Mouse (Mus musculus) limb, embryonic 15.5 days (tissue): ENCODE data around the gene Sema4f. TPM values are rescaled to one million over a fixed set of nuclear protein-coding genes. Genes with fewer than 3 reads are reported as not detected.

Experiments
- ATAC-seq: fragments of 200-750 bp; cut with Nextera tagmentation; 2 replicates; pipeline ENCODE4 v1.8.0; 2017; ENCODE audit warnings: low read depth, moderate TSS enrichment; ENCODE audit not compliant: insufficient number of reproducible peaks, low FRiP score, low TSS enrichment
- H3K27ac ChIP-seq: fragments of 300-500 bp; sonication (generic); 2 replicates; pipeline ENCODE4 v1.5.1; 2015; ENCODE audit warnings: moderate library complexity, mild to moderate bottlenecking, inconsistent platforms
- H3K27me3 ChIP-seq: fragments of 300-500 bp; sonication (generic); 2 replicates; pipeline ENCODE4 v1.6.1; 2015; ENCODE audit warnings: inconsistent platforms
- H3K36me3 ChIP-seq: fragments of 300-500 bp; sonication (generic); 2 replicates; pipeline ENCODE4 v1.6.1; 2015; ENCODE audit warnings: inconsistent platforms
- H3K4me1 ChIP-seq: fragments of 300-500 bp; sonication (generic); 2 replicates; pipeline ENCODE4 v1.6.1; 2015; ENCODE audit warnings: inconsistent platforms
- H3K4me2 ChIP-seq: fragments of 300-500 bp; sonication (generic); 2 replicates; pipeline ENCODE4 v1.6.1; 2015; ENCODE audit warnings: mild to moderate bottlenecking, inconsistent platforms
- H3K4me3 ChIP-seq: fragments of 300-500 bp; sonication (generic); 2 replicates; pipeline ENCODE4 v1.5.1; 2015; ENCODE audit warnings: mild to moderate bottlenecking, inconsistent platforms
- H3K9ac ChIP-seq: fragments of 300-500 bp; sonication (generic); 2 replicates; pipeline ENCODE4 v1.6.1; 2015; ENCODE audit warnings: inconsistent platforms
- H3K9me3 ChIP-seq: fragments of 300-500 bp; sonication (generic); 2 replicates; pipeline ENCODE4 v1.6.1; 2016; ENCODE audit warnings: inconsistent platforms
- WGBS: fragments of 180-500 bp; shearing (Covaris S2); methylation state at CpG from one replicate; pipeline ENCODE4 v1.1.7; 2015; 5-methylcytosine and 5-hydroxymethylcytosine counted together
- polyA plus RNA-seq: library from polyadenylated mRNA; unstranded; fragments of >200 nt; fragmentation: Nextera tagmentation; extraction: Ambion mirVana; gene quantifications from 2 replicates; pipeline ENCODE4 v1.2.1, GENCODE M21; 2015

Gene Sema4f
- polyA plus RNA-seq, 1 experiment from 2014 or later: 2.1 TPM

DNA sequence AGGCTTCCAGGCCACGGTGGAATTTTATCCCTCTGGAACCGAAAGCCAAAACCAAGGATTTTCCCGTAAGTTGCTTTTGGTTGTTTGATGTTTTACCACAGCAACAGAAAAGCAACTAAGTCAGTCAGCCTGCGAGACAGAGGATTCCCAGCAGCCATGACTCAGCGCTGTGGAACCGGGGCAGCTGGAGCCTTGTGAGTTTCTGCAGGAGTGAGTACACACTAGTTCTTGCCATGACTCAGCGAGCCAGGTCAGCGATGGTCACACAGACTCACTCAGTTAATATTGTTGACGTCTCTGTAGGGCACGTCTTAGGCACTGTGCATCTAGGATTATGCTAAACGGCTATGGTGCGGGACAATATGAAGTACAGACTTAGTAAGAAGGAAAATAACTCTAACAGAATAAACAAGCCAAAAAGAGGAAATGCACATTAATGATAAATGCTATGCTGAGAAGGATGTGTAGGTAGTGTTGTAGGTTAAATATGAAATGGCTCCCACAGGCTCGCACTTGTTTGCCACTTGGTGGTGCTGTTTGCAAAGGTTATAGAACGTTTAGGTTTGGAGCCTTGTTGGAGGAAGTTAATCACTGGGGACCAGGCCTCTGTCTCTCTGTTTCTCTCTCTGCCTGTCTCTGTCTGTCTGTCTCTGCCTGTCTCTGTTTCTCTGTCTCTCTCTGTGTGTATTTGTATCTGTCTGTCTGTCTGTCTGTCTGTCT, 30.3 kb downstream of the Sema4f start:
- no peak overlapping the region for H3K9ac ChIP-seq
- no peaks in the 10 kb centered on the region for H3K9me3 ChIP-seq
- H3K4me2 ChIP-seq: no peak overlapping the region
- WGBS: 54% methylated on average over 14 of the region's 14 CpGs
- no peaks in the 10 kb centered on the region for H3K4me1 ChIP-seq
- 0 out of 2 replicates have a peak, but pooled peaks cover 3% of the 10 kb centered on the region for H3K27me3 ChIP-seq
- H3K27ac ChIP-seq: no peak overlapping the region
- no peak for ATAC-seq
- no peaks in the 10 kb centered on the region for H3K36me3 ChIP-seq
- H3K4me3 ChIP-seq: no peak overlapping the region

DNA sequence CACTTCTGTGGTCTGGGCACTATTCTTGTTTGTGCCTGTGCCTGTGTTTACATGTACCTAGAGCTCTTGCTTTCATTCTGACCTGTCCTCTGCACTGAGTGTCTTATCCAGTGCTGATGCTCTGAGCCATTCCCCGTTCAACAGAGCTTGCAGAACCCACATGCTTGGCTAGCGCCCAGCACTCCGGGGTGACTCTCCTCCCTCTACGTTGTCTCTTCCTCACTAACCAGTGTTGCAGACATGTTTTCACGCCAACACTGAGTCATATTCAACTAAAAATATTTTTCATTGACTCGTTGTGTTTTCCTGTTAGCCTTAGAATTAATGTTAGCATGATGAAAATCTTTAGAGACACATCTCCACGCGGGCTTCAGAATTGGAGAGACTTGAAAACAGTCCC, 31.5 kb downstream of the Sema4f start:
- Histone ChIP-seq H3K36me3 (no peaks in the 10 kb centered on the region), H3K27ac (no peak overlapping the region), H3K4me3 (no peak overlapping the region), H3K9ac (no peak overlapping the region), H3K4me2 (no peak overlapping the region), H3K4me1 (no peaks in the 10 kb centered on the region), H3K27me3 (0 out of 2 replicates have a peak, but pooled peaks cover 3% of the 10 kb centered on the region), H3K9me3 (no peaks in the 10 kb centered on the region)
- no peak for ATAC-seq
- 77% methylated on average over 8 of the region's 8 CpGs for WGBS

GRCm38 (mm10) chr6:82906985-82907384, 32.6 kb downstream of the Sema4f start:
- 0 out of 2 replicates have a peak, but pooled peaks cover 3% of the 10 kb centered on the region for H3K27me3 ChIP-seq
- no peak overlapping the region for H3K27ac ChIP-seq
- no peak overlapping the region for H3K4me2 ChIP-seq
- H3K4me3 ChIP-seq: no peak overlapping the region
- no peaks in the 10 kb centered on the region for H3K9me3 ChIP-seq
- no peak for ATAC-seq
- H3K36me3 ChIP-seq: no peaks in the 10 kb centered on the region
- WGBS: 88% methylated on average over 3 of the region's 3 CpGs
- no peaks in the 10 kb centered on the region for H3K4me1 ChIP-seq
- H3K9ac ChIP-seq: no peak overlapping the region

DNA sequence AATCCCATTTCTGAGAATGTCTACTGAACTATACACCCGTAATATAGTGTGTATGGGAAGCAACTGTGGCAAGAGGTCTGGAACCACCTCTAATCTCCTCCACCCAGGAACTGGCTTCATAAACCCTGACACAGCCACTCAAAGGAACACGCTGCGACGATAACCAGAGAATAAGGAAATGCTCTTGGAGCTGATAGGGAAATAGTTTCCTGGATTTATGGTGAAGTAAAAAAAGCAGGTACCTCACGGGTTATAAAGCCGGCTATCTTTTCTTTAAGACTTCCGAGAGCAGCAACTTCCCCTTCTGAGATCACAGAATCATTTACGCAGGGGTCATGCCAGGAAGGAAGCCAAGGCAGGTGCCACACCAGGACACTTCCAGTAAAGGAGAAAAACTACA, 37.0 kb downstream of the Sema4f start:
- 0 out of 2 replicates have a peak, but pooled peaks cover 3% of the 10 kb centered on the region for H3K27me3 ChIP-seq
- H3K4me2 ChIP-seq: no peak overlapping the region
- no peak overlapping the region for H3K27ac ChIP-seq
- no peaks in the 10 kb centered on the region for H3K36me3 ChIP-seq
- H3K4me3 ChIP-seq: no peak overlapping the region
- no peak for ATAC-seq
- H3K4me1 ChIP-seq: no peaks in the 10 kb centered on the region
- WGBS: 57% methylated on average over 8 of the region's 8 CpGs
- no peaks in the 10 kb centered on the region for H3K9me3 ChIP-seq
- H3K9ac ChIP-seq: no peak overlapping the region

- no peaks in the 10 kb centered on the region for H3K27me3 ChIP-seq
- ATAC-seq: no peak
- H3K4me3 ChIP-seq: no peak overlapping the region
- no peak overlapping the region for H3K4me2 ChIP-seq
- no peaks in the 10 kb centered on the region for H3K9me3 ChIP-seq
- no peak overlapping the region for H3K27ac ChIP-seq
- H3K9ac ChIP-seq: no peak overlapping the region
- WGBS: 43% methylated on average over 4 of the region's 4 CpGs
- H3K36me3 ChIP-seq: no peaks in the 10 kb centered on the region
- no peaks in the 10 kb centered on the region for H3K4me1 ChIP-seq
These were observed 40.8 kb downstream of the Sema4f start for GRCm38 (mm10) chr6:82898745-82899144.

DNA sequence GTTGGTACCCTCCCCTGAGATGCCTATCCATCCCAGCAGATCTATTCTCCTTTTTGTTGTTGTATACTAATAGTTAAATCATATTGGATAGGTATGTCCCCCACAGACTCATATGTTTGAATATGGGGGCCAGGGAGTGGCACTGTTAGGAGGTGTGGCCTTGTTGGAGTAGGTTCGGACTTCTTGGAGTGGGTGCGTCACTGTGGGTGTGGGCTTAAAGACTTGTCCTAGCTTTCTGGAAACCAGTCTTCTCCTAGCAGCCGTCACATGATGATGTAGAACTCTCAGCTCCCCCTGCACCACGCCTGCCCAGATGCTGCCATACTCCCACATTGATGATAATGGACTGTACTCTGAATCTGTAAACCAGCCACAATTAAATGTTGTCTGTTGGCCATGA, 41.3 kb downstream of the Sema4f start:
- H3K27me3 ChIP-seq: no peaks in the 10 kb centered on the region
- H3K4me3 ChIP-seq: no peak overlapping the region
- 75% methylated on average over 4 of the region's 4 CpGs for WGBS
- no peaks in the 10 kb centered on the region for H3K9me3 ChIP-seq
- H3K4me2 ChIP-seq: no peak overlapping the region
- H3K36me3 ChIP-seq: no peaks in the 10 kb centered on the region
- ATAC-seq: no peak
- no peak overlapping the region for H3K9ac ChIP-seq
- no peak overlapping the region for H3K27ac ChIP-seq
- H3K4me1 ChIP-seq: no peaks in the 10 kb centered on the region

GRCm38 (mm10) chr6:82897311-82897710, 42.3 kb downstream of the Sema4f start:
- H3K9me3 ChIP-seq: no peaks in the 10 kb centered on the region
- H3K4me1 ChIP-seq: no peaks in the 10 kb centered on the region
- no peak overlapping the region for H3K4me2 ChIP-seq
- 51% methylated on average over 3 of the region's 3 CpGs for WGBS
- H3K27ac ChIP-seq: no peak overlapping the region
- no peak overlapping the region for H3K9ac ChIP-seq
- H3K4me3 ChIP-seq: no peak overlapping the region
- H3K36me3 ChIP-seq: no peaks in the 10 kb centered on the region
- no peak for ATAC-seq
- no peaks in the 10 kb centered on the region for H3K27me3 ChIP-seq

- H3K9me3 ChIP-seq: no peaks in the 10 kb centered on the region
- H3K4me2 ChIP-seq: no peak overlapping the region
- ATAC-seq: no peak
- no peaks in the 10 kb centered on the region for H3K27me3 ChIP-seq
- H3K27ac ChIP-seq: no peak overlapping the region
- H3K4me1 ChIP-seq: peaks cover 4% of the 10 kb centered on the region; the same call in 1 of the 2 replicates
- no peak overlapping the region for H3K4me3 ChIP-seq
- WGBS: 42% methylated on average over 3 of the region's 3 CpGs
- no peak overlapping the region for H3K9ac ChIP-seq
- H3K36me3 ChIP-seq: no peaks in the 10 kb centered on the region
These were observed 46.2 kb downstream of the Sema4f start for GRCm38 (mm10) chr6:82893415-82893814.

DNA sequence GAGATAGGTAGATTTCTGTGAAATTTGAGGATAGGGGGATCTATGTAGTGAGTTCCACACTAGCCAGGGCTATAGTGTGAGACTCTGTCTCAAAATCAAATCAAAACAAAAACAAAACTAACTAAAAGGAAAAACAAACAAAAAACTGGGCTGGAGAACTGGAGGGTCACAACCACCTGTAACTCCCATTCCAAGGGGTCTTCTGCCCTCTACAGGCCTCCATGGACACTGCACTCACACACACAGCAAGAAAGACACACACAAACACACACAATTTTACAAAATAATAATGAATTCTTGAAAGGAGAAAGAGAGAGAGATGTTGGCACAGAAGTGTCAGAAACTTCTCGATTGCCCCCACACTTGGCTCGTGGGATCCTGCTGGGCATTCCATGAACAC, 47.0 kb downstream of the Sema4f start:
- H3K36me3 ChIP-seq: no peaks in the 10 kb centered on the region
- no peak overlapping the region for H3K27ac ChIP-seq
- no peak for ATAC-seq
- 59% methylated on average over 2 of the region's 2 CpGs for WGBS
- H3K27me3 ChIP-seq: no peaks in the 10 kb centered on the region
- no peaks in the 10 kb centered on the region for H3K9me3 ChIP-seq
- no peak overlapping the region for H3K4me2 ChIP-seq
- H3K4me3 ChIP-seq: no peak overlapping the region
- peaks cover 4% of the 10 kb centered on the region; the same call in 1 of the 2 replicates for H3K4me1 ChIP-seq
- H3K9ac ChIP-seq: no peak overlapping the region

- Histone ChIP-seq H3K4me1 (peaks cover 4% of the 10 kb centered on the region; the same call in 1 of the 2 replicates), H3K27me3 (no peaks in the 10 kb centered on the region), H3K4me2 (no peak overlapping the region), H3K27ac (no peak overlapping the region), H3K9me3 (no peaks in the 10 kb centered on the region), H3K36me3 (no peaks in the 10 kb centered on the region), H3K9ac (no peak overlapping the region), H3K4me3 (no peak overlapping the region)
- 50% methylated on average over 6 of the region's 6 CpGs for WGBS
- no peak for ATAC-seq
These were observed 48.1 kb downstream of the Sema4f start for GRCm38 (mm10) chr6:82891488-82891887.

GRCm38 (mm10) chr6:82886330-82886729, 53.2 kb downstream of the Sema4f start:
- no peaks in the 10 kb centered on the region for H3K9me3 ChIP-seq
- WGBS: 86% methylated on average over 4 of the region's 4 CpGs
- no peak overlapping the region for H3K4me3 ChIP-seq
- no peaks in the 10 kb centered on the region for H3K36me3 ChIP-seq
- H3K27ac ChIP-seq: no peak overlapping the region
- H3K9ac ChIP-seq: no peak overlapping the region
- H3K27me3 ChIP-seq: no peaks in the 10 kb centered on the region
- no peak for ATAC-seq
- peaks cover 5% of the 10 kb centered on the region; the same call in 1 of the 2 replicates for H3K4me1 ChIP-seq
- no peak overlapping the region for H3K4me2 ChIP-seq

- H3K4me1 ChIP-seq: peaks cover 5% of the 10 kb centered on the region; the same call in 1 of the 2 replicates
- 80% methylated on average over 4 of the region's 4 CpGs for WGBS
- no peaks in the 10 kb centered on the region for H3K9me3 ChIP-seq
- no peak for ATAC-seq
- no peak overlapping the region for H3K27ac ChIP-seq
- H3K9ac ChIP-seq: no peak overlapping the region
- no peak overlapping the region for H3K4me2 ChIP-seq
- no peaks in the 10 kb centered on the region for H3K36me3 ChIP-seq
- H3K27me3 ChIP-seq: no peaks in the 10 kb centered on the region
- no peak overlapping the region for H3K4me3 ChIP-seq
These were observed 53.7 kb downstream of the Sema4f start for GRCm38 (mm10) chr6:82885909-82886308.
